Mouse (Mus musculus): ENCODE measurements at regions not wholly inside any gene's neighbourhood (a gene's known extent, or its start where the extent isn't known, plus 50 kb on each side); places are given as distances from the start of the nearest gene placed in this dataset.
A peak's percentile ranks its signal among the peaks of the same experiment; 100 is the strongest.

DNA sequence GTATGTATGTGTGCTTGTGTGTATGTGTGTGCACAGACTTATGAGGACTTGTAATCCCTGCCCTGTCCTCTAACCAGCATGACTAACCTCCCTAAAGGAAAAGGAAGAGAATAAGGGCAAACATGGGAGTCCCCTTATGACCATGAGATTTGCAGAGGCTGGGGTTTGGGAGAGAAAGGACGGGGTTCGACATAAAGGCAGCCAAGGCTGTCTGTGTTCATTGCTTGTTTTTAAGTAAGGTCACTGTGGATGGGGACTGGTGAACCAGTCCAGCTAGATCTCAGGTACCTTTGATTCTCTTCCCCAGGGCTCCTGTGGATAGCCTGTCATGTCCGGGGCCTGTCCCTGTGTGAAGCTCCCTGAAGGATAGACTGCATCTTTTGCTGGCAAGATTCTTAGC, 55.6 kb downstream of the Irf2bp2 start:
- Histone ChIP-seq H3K4me2 (replicated peaks; ENCODE audit: low read depth, low read length) (no peak overlapping the region), H3K4me1 (ENCODE audit: insufficient read depth, low read length) (peaks cover 40% of the 10 kb centered on the region), H3K27ac (ENCODE audit: low read length) (peak overlapping the region; percentile 20; the same call in 1 of the 2 replicates), H3K36me3 (ENCODE audit: insufficient read depth, low read length) (no peaks in the 10 kb centered on the region), H3K4me3 (ENCODE audit: low read length) (no peak overlapping the region), H3K9ac (replicated peaks; ENCODE audit: low read length) (no peak overlapping the region), H3K9me3 (ENCODE audit: low read length) (no peaks in the 10 kb centered on the region), H3K27me3 (ENCODE audit: insufficient read depth, low read length) (no peaks in the 10 kb centered on the region)
- ATAC-seq (ENCODE audit: low FRiP score, low TSS enrichment), result no peak
- 53% methylated on average over 3 of the region's 3 CpGs for WGBS

DNA sequence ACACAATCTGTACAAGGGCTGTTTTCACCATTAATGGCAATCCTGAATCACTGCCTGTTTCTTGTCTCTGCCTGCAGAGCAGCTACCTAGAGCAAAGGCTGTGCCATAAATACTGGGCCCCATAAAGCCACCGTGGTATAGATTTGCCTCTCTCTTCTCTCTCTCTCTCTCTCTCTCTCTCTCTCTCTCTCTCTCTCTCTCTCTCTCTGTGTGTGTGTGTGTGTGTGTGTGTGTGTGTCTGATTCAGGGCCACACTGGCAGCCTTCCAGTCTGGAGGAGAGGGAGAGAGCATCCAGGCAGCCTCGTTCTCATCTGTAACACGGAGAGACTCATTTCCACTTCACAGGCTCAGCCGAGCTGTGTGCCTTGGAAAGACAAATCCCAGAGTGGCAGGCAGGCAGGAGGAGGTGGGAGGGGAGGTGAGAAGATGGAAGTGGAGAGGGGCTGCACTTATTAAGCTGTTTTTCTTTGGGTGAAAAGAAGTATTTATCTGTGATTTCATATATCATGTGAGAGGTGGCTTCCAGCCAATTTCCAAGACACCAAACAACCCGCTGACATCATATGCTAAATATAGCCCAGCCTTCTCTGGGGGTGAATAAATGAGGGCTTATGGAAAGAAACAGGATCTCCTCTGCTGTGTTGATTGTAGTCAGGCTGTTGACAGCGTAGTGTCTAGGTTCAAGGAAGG, 56.7 kb downstream of the Irf2bp2 start:
- H3K4me1 ChIP-seq (ENCODE audit: insufficient read depth, low read length), result peaks cover 45% of the 10 kb centered on the region

DNA sequence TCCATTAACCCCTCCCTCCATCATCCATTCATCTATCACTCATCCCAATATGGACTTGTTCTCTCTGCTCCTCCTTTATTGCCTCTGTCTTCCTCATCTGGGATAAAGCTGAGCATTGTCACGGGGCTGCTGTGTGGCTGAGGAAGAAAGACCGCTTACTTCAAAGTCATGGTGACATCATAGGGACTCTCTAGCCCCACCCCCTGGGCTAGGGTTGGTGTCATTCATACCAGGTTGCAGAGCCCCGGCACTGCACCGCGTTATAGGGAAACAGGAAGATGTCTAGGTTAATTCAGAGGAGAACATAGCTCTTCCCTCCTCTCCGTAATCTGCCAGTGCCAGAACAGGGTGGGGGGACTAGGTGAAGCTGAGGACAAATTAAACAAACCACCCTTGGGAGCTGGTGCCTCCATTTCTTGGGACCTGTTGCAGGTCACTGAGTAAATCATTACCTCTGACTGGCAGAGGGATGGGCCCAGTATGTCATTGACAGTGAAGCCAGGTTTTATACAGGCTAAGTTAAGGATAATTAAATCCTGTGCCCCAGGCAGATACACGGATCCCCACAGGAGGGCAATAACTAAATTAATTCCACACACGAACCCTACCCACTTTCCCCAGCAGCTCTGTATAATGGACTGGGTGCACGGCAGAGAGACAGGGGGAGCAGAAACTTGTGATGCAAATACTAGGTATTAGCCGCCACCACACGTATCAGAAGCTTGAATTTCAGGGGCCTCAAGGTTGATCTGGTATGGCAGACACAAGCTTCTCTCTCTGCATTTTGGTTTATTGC, 57.5 kb downstream of the Irf2bp2 start:
- H3K9me3 ChIP-seq (ENCODE audit: low read length), result no peaks in the 10 kb centered on the region
- no peak overlapping the region for H3K4me3 ChIP-seq (ENCODE audit: low read length)
- no peak overlapping the region for H3K9ac ChIP-seq (replicated peaks; ENCODE audit: low read length)
- H3K4me1 ChIP-seq (ENCODE audit: insufficient read depth, low read length), result peaks cover 50% of the 10 kb centered on the region
- WGBS, result 26% methylated on average over 11 of the region's 11 CpGs
- peak overlapping the region; percentile 25; the same call in 1 of the 2 replicates for H3K4me2 ChIP-seq (replicated peaks; ENCODE audit: low read depth, low read length)
- no peaks in the 10 kb centered on the region for H3K27me3 ChIP-seq (ENCODE audit: insufficient read depth, low read length)
- no peaks in the 10 kb centered on the region for H3K36me3 ChIP-seq (ENCODE audit: insufficient read depth, low read length)
- ATAC-seq (ENCODE audit: low FRiP score, low TSS enrichment), result 0 out of 2 replicates have a peak, but pooled peaks have one; percentile 23
- peak overlapping the region; percentile 26 for H3K27ac ChIP-seq (ENCODE audit: low read length)

More for the DNA sequence above, 56.7 kb downstream of the Irf2bp2 start:
- Histone ChIP-seq H3K4me3 (ENCODE audit: low read length) (no peak overlapping the region), H3K36me3 (ENCODE audit: insufficient read depth, low read length) (no peaks in the 10 kb centered on the region), H3K4me2 (replicated peaks; ENCODE audit: low read depth, low read length) (no peak overlapping the region), H3K9me3 (ENCODE audit: low read length) (no peaks in the 10 kb centered on the region), H3K27me3 (ENCODE audit: insufficient read depth, low read length) (no peaks in the 10 kb centered on the region), H3K27ac (ENCODE audit: low read length) (peak overlapping the region; percentile 26), H3K9ac (replicated peaks; ENCODE audit: low read length) (no peak overlapping the region)
- 14% methylated on average over 6 of the region's 6 CpGs for WGBS
- ATAC-seq (ENCODE audit: low FRiP score, low TSS enrichment), result no peak

DNA sequence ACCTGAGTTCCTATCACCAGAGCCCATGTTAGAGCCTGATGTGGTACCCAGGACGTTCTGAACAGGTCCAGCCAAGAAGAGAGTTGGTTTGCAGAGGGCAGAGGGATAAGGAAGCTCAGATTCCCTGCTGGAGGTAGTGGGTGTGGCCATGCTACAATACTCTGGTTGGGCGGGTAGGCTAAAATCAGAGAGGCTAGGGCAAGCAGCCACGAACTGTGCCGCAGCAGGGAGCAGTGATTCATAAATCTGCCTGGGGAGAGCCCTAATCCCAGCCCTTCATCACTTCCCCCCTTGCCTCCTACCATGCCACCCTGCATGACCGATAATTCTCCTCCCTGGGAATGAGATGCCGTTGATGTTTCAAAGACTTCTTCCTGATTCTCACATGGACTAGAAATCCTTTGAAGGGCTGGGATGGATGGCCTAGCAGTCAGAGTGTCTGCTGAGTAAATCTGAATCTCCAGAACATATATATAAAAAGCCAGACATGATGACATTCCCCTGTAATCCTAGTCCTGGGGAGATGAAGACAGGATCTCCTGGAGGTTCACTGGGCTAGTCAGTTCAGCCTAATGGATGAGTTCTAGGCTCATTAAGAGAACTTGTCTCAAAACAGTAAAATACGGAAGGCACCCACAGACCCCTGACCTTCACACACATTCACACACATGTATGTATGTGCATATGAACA, 57.6 kb upstream of the Tarbp1 start:
- H3K4me3 ChIP-seq (ENCODE audit: low read length), result no peak overlapping the region
- peaks cover 34% of the 10 kb centered on the region for H3K4me1 ChIP-seq (ENCODE audit: insufficient read depth, low read length)
- no peaks in the 10 kb centered on the region for H3K9me3 ChIP-seq (ENCODE audit: low read length)
- no peak overlapping the region for H3K27ac ChIP-seq (ENCODE audit: low read length)
- no peak overlapping the region for H3K9ac ChIP-seq (replicated peaks; ENCODE audit: low read length)
- 0 out of 2 replicates have a peak, but pooled peaks have one; percentile 37 for ATAC-seq (ENCODE audit: low FRiP score, low TSS enrichment)
- H3K36me3 ChIP-seq (ENCODE audit: insufficient read depth, low read length), result no peaks in the 10 kb centered on the region
- 22% methylated on average over 7 of the region's 7 CpGs for whole genome bisulfite sequencing
- no peaks in the 10 kb centered on the region for H3K27me3 ChIP-seq (ENCODE audit: insufficient read depth, low read length)
- H3K4me2 ChIP-seq (replicated peaks; ENCODE audit: low read depth, low read length), result no peak overlapping the region

DNA sequence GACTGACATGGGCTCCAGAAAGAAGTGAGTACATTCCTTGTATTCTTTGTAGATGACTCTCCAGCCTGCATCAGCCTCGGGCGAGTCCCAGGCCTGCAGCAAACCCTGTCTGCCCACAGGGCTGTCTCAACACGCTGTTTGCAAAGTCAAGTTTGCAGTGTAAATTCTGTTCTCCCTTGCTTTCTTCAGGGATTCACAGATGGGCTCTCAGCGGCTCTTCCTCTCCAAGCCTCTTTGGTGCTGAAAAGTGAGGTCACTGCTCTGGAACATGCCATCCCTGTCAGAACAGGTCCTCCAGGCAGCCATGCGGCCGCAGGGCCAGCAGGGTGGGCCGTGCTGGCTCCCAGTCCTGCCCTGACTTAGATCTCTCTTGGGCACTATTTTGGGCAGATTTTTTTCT, 56.6 kb upstream of the Tarbp1 start:
- Histone ChIP-seq H3K36me3 (ENCODE audit: insufficient read depth, low read length) (no peaks in the 10 kb centered on the region), H3K9me3 (ENCODE audit: low read length) (no peaks in the 10 kb centered on the region), H3K9ac (replicated peaks; ENCODE audit: low read length) (no peak overlapping the region), H3K4me3 (ENCODE audit: low read length) (no peak overlapping the region), H3K27me3 (ENCODE audit: insufficient read depth, low read length) (no peaks in the 10 kb centered on the region), H3K27ac (ENCODE audit: low read length) (no peak overlapping the region), H3K4me2 (replicated peaks; ENCODE audit: low read depth, low read length) (no peak overlapping the region), H3K4me1 (ENCODE audit: insufficient read depth, low read length) (peaks cover 36% of the 10 kb centered on the region)
- WGBS, result 79% methylated on average over 7 of the region's 7 CpGs
- no peak for ATAC-seq (ENCODE audit: low FRiP score, low TSS enrichment)

DNA sequence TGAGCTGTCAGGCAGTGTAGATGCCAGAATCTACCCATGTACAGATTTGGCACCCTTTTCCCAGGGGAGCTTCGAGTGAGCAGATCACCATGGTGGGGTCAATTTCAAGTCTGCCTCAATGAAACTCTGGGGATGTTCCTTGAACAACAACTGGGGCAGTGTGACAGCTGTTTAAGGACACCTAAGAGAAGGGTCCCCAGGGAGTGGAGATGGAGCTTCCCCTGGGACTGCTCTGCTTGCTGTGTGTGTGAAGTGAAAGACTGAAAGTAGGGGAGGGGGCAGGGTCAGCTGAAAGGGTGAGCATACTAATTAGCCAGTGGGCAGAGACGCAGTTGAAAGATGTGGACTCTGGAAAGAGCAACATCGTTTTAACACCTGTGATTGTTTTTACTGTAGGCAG, 54.5 kb upstream of the Tarbp1 start:
- WGBS, result 32% methylated on average over 3 of the region's 3 CpGs

DNA sequence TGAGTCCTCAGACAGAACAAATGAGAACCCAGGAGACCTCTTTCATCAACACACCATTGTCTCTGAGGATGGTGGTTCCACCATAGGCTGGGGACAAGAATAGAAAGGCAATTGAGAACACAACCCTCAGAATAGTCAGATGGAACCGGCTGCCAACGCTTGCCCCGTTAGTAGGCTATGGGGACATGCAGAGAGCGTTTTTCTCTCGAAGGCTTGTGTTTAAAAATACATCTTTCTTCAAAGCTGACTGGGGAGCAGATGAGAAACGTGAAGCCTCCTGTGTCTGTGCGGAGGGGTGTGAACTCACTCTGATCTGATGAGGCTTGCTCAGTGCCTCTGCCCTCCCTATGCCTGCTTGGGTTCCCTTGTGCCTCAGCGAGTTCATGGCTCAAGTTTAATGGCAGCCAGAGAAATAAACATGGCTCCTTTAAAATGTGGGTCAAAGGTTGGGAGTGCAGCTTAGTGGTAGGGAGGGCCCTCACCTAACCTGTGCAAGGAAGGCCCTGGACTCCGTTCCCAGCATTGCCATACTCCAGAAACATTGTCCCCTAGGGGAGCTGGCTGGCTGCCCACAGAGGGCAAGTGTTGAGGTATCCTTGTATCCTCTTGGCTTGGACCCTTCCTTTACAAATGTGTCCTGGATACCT, 53.7 kb upstream of the Tarbp1 start:
- WGBS, result 64% methylated on average over 9 of the region's 9 CpGs
- Histone ChIP-seq H3K9me3 (ENCODE audit: low read length) (no peaks in the 10 kb centered on the region), H3K4me1 (ENCODE audit: insufficient read depth, low read length) (peaks cover 39% of the 10 kb centered on the region), H3K36me3 (ENCODE audit: insufficient read depth, low read length) (no peaks in the 10 kb centered on the region), H3K27me3 (ENCODE audit: insufficient read depth, low read length) (no peaks in the 10 kb centered on the region), H3K27ac (ENCODE audit: low read length) (no peak overlapping the region), H3K4me3 (ENCODE audit: low read length) (no peak overlapping the region), H3K4me2 (replicated peaks; ENCODE audit: low read depth, low read length) (no peak overlapping the region), H3K9ac (replicated peaks; ENCODE audit: low read length) (no peak overlapping the region)
- ATAC-seq (ENCODE audit: low FRiP score, low TSS enrichment), result no peak

More for the DNA sequence above, 54.5 kb upstream of the Tarbp1 start:
- ATAC-seq (ENCODE audit: low FRiP score, low TSS enrichment), result no peak
- H3K27ac ChIP-seq (ENCODE audit: low read length), result no peak overlapping the region
- H3K4me2 ChIP-seq (replicated peaks; ENCODE audit: low read depth, low read length), result no peak overlapping the region
- H3K9ac ChIP-seq (replicated peaks; ENCODE audit: low read length), result no peak overlapping the region
- no peaks in the 10 kb centered on the region for H3K36me3 ChIP-seq (ENCODE audit: insufficient read depth, low read length)
- peaks cover 39% of the 10 kb centered on the region for H3K4me1 ChIP-seq (ENCODE audit: insufficient read depth, low read length)
- no peaks in the 10 kb centered on the region for H3K9me3 ChIP-seq (ENCODE audit: low read length)
- no peak overlapping the region for H3K4me3 ChIP-seq (ENCODE audit: low read length)
- H3K27me3 ChIP-seq (ENCODE audit: insufficient read depth, low read length), result no peaks in the 10 kb centered on the region

DNA sequence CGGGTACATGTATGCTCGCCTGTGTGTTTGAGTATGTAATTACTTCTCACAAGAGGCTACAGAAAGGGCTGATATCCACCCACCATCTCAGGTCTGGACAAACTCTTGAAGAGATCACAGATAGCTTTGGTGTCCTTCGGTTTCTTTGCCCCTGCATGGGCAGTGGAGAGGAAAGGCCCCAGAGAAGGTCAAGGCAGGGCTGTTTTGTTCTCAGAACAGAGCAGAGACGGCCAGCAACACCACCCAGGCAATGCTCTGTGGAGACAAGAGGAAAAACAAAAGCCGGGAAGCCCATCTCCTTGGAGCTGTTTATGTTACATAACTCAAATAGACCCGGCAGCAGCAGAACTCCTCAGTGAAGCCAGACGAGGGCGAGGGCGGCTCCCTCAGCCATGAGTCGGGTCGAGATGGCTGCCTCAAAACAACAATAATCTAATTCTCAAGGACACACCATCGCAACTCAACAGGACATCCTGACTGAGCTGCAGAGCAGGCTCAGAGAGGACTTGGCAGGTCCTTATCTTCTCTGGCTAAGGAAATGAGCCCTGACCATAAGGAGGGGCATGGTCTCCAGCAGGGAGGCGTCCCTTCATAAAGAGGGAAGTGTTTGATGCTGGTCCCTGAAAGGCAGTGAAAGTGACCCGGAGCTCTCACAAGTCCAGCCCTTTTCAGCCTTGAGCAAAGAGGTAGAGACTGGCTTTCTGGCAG, 52.2 kb upstream of the Tarbp1 start:
- H3K9me3 ChIP-seq (ENCODE audit: low read length), result no peaks in the 10 kb centered on the region
- H3K9ac ChIP-seq (replicated peaks; ENCODE audit: low read length), result peak overlapping the region; percentile 0; the same call in 1 of the 2 replicates
- peaks cover 33% of the 10 kb centered on the region for H3K4me1 ChIP-seq (ENCODE audit: insufficient read depth, low read length)
- H3K4me2 ChIP-seq (replicated peaks; ENCODE audit: low read depth, low read length), result peak overlapping the region; percentile 5; the same call in 1 of the 2 replicates
- 17% methylated on average over 14 of the region's 14 CpGs for WGBS
- ATAC-seq (ENCODE audit: low FRiP score, low TSS enrichment), result peak; percentile 64
- no peaks in the 10 kb centered on the region for H3K36me3 ChIP-seq (ENCODE audit: insufficient read depth, low read length)
- H3K27me3 ChIP-seq (ENCODE audit: insufficient read depth, low read length), result no peaks in the 10 kb centered on the region
- H3K4me3 ChIP-seq (ENCODE audit: low read length), result no peak overlapping the region
- H3K27ac ChIP-seq (ENCODE audit: low read length), result peak overlapping the region; percentile 69

DNA sequence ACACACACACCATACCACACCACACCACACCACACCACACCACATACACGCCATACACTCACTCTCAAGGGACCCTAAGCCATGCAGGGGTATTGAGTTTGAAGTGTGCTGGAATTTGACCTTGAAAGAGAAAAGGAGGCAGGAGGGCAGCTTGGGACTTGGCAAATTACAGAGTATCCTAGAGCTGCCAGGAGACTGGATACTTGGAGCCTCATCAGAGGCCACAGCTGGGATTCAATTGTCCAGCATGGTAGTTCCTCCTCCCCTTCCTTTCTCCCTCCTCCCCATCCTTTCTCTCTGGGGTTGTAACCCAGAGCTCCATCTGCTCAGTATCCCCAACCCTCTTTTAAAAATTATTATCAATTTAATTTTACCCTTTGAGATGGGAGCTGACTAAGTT, 50.7 kb upstream of the Tarbp1 start:
- no peaks in the 10 kb centered on the region for H3K36me3 ChIP-seq (ENCODE audit: insufficient read depth, low read length)
- H3K4me2 ChIP-seq (replicated peaks; ENCODE audit: low read depth, low read length), result no peak overlapping the region
- no peaks in the 10 kb centered on the region for H3K9me3 ChIP-seq (ENCODE audit: low read length)
- H3K4me3 ChIP-seq (ENCODE audit: low read length), result no peak overlapping the region
- no peak for ATAC-seq (ENCODE audit: low FRiP score, low TSS enrichment)
- peaks cover 29% of the 10 kb centered on the region for H3K4me1 ChIP-seq (ENCODE audit: insufficient read depth, low read length)
- no peak overlapping the region for H3K9ac ChIP-seq (replicated peaks; ENCODE audit: low read length)
- no peak overlapping the region for H3K27ac ChIP-seq (ENCODE audit: low read length)
- WGBS, result 87% methylated on average over 1 of the region's 1 CpGs
- no peaks in the 10 kb centered on the region for H3K27me3 ChIP-seq (ENCODE audit: insufficient read depth, low read length)

Measured in kidney, embryonic 16.5 days (tissue).